ENCODE assay signal across 24 mouse cellular contexts in the genomic region with DNA sequence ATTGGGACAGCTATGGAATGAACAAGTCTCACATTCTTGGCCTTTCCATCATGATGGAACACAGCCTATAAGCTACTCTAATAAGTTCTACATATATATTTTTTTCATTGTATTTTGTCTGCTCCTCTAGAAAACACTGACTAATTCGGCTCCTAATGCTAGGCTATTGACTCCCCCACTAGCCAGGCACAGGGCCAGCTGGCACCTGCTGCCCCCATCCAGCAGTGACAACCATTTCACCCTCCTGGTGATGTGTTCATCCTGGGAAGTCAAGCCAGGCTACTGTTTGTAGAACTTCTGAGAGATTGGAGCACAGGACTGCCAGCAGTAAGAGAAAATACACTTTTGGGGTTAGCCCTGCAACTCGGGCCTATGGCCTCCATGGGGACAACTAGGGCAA. TPM values are rescaled to one million over a fixed set of nuclear protein-coding genes. Genes with fewer than 3 reads are reported as not detected.
"Had no signal": no experiment of that assay in that cellular context is flagged by ENCODE, and none has a peak within 500 bp of the region (broad histone marks: within the 10 kb centered on the region; RNA-seq: fewer than 3 reads in every experiment).

No protein-coding gene starts in this region.

- H3K9me3 ChIP-seq: midbrain, embryonic 10.5 days; midbrain, embryonic 12.5 days; neural tube, embryonic 13.5 days; neural tube, embryonic 15.5 days had no signal

- H3K36me3 ChIP-seq: midbrain, embryonic 10.5 days; midbrain, embryonic 12.5 days; neural tube, embryonic 13.5 days; neural tube, embryonic 15.5 days had no signal

- H3K4me3 ChIP-seq: midbrain, embryonic 10.5 days; midbrain, embryonic 12.5 days; myocyte; neural tube, embryonic 13.5 days; neural tube, embryonic 15.5 days had no signal

- DNase-seq: lung, adult 18-20 months; lung, embryonic 14.5 days; lung, postnatal 10 days; lung, postnatal 4 days; midbrain, embryonic 14.5 days; retina, postnatal 1 day; right cerebral cortex, adult 18-20 months; right cerebral cortex, postnatal 25 days; right cerebral cortex, postnatal 4 days; spleen, adult 18-20 months; thymus, adult 18-20 months; thymus, postnatal 14 days; thymus, postnatal 36 days had no signal

- H3K9ac ChIP-seq: lung, embryonic 14.5 days; midbrain, embryonic 12.5 days; neural tube, embryonic 13.5 days; neural tube, embryonic 15.5 days had no signal

- H3K27ac ChIP-seq: midbrain, embryonic 10.5 days; midbrain, embryonic 12.5 days; neural tube, embryonic 13.5 days; neural tube, embryonic 15.5 days had no signal

- H3K4me2 ChIP-seq: lung, embryonic 14.5 days; midbrain, embryonic 12.5 days; neural tube, embryonic 13.5 days; neural tube, embryonic 15.5 days had no signal

RNA-seq across cellular contexts. Expression of gene 3100002H09Rik, which starts 0.5 kb away (rescaled TPM):
- total RNA-seq: megakaryocyte, adult 5-6 weeks; megakaryocyte-erythroid progenitor cell, adult 5-6 weeks had no signal
- polyA plus RNA-seq: lung, embryonic 14.5 days; lung, embryonic 16.5 days; myocyte; small intestine, adult 2 months; stomach, embryonic 16.5 days; thymus, postnatal 0 days had no signal

RNA-seq across cellular contexts. Expression of gene Pou3f1, which starts 46.5 kb away (rescaled TPM):
- total RNA-seq: megakaryocyte, adult 5-6 weeks had no signal
